Mouse (Mus musculus) embryonic fibroblast, embryonic 13.5 days (primary cell): ENCODE data around the gene Gna14. TPM values are rescaled to one million over a fixed set of nuclear protein-coding genes. Genes with fewer than 3 reads are reported as not detected.

Experiments
- H3K27ac ChIP-seq: 2 replicates; pipeline ENCODE4 v1.5.1; 2012; ENCODE audit warnings: low read length, control low read depth, inconsistent platforms; ENCODE audit not compliant: insufficient read depth
- H3K4me1 ChIP-seq: 2 replicates; pipeline ENCODE4 v1.6.1; 2011; ENCODE audit warnings: low read length; ENCODE audit not compliant: control insufficient read depth, insufficient read depth
- H3K4me3 ChIP-seq: 2 replicates; pipeline ENCODE4 v1.5.1; 2011; ENCODE audit warnings: mild to moderate bottlenecking, control low read depth, low read length; ENCODE audit not compliant: insufficient read depth
- CTCF ChIP-seq: IDR thresholded peaks from 2 replicates; pipeline ENCODE4 v1.5.1; 2011; ENCODE audit warnings: mild to moderate bottlenecking, control low read depth, low read length, moderate library complexity, borderline replicate concordance; ENCODE audit not compliant: insufficient read depth
- POLR2A ChIP-seq: IDR thresholded peaks from 2 replicates; pipeline ENCODE4 v1.6.1; 2011; ENCODE audit warnings: low read depth, mild to moderate bottlenecking, control low read depth, low read length, moderate library complexity
- polyA plus RNA-seq: library from polyadenylated mRNA; stranded (reverse); fragments of >200 nt; gene quantifications from 2 replicates; pipeline ENCODE4 v1.2.4, GENCODE M21; 2011; ENCODE audit warnings: low read depth; ENCODE audit not compliant: missing spikeins, insufficient read length

Gna14 gene
- polyA plus RNA-seq, 1 experiment: 1.4 TPM

DNA sequence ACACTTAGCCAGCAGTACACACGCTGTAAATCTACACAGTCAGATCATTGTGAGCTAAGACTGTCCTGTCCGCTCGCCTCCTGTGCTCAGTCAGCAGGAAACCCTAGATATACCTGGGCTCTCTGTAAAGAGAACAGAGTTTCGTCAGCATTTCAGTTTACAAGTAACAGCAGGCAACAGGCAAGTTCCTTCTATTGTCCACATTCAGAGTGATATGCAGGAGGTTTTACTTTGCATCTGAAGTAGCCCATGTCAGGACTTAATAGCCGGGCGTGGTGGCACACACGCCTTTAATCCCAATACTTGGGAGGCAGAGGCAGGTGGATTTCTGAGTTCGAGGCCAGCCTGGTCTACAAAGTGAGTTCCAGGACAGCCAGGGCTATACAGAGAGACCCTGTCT lies 166.5 kb downstream of the Gna14 start:
- H3K4me3 ChIP-seq: no peak overlapping the region
- no peak overlapping the region for H3K27ac ChIP-seq
- H3K4me1 ChIP-seq: no peaks in the 10 kb centered on the region
- no peak for TF ChIP-seq POLR2A
- TF ChIP-seq CTCF: no peak

DNA sequence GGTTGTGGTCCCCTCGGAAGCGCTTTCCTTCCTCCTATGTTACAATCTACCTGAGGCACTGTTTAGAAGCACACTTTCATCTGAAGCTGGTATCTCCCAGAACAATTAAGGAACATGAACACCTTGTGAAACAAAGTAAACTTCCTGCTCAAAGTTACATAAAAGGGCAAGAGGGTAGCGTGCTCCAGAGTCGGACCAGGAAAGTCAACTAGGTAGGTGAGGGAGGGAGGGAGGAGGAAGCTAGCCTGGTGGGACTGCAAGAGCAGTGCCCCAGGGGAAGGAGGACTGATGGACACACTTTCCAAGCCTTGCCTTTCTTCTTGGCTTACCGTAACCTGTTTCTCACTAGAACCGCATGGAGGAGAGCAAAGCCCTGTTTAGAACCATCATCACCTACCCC lies 172.1 kb downstream of the Gna14 start:
- no peak for TF ChIP-seq POLR2A
- no peak for TF ChIP-seq CTCF
- no peak overlapping the region for H3K27ac ChIP-seq
- H3K4me3 ChIP-seq: no peak overlapping the region
- no peaks in the 10 kb centered on the region for H3K4me1 ChIP-seq

DNA sequence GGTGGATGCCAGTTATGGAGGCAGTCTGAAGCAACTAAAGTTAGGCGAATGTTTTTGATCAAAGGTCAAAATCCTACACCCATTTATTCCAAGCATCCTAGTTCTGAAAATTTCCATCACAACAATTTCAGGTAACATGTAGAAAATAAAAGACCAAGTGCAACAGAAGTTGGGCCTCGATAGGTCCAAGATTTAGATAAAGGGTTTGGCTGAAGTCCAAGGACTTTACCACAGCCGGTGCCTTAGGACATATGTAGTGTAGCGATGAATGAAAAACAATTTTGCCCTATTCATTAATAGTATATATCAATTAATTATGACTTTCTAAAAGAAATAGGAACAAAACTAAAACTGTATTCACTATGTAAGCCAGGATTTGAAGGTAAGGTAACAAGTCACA lies 187.6 kb downstream of the Gna14 start:
- H3K27ac ChIP-seq: no peak overlapping the region
- H3K4me1 ChIP-seq: no peaks in the 10 kb centered on the region
- TF ChIP-seq POLR2A: no peak
- TF ChIP-seq CTCF: no peak
- H3K4me3 ChIP-seq: no peak overlapping the region

DNA sequence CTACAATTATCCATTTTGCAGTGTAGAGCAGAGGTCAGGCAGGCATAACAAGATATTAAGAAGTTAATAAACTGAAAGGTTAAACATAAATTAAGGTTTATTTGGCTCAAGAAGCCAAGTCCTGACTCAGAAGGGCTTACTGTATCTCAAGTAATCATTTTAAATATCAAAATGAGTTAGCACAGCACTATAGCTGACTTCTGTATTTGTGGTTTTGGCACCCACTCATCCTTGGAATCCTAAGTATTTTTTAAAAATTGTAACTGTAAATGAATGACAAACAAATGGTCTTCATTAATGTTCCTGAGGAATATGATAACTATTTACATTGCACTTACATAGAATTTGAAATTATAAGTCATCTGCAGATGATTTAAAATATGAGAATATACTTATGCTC lies 189.4 kb downstream of the Gna14 start:
- TF ChIP-seq CTCF (no peak), POLR2A (no peak)
- H3K4me3 ChIP-seq: no peak overlapping the region
- no peaks in the 10 kb centered on the region for H3K4me1 ChIP-seq
- no peak overlapping the region for H3K27ac ChIP-seq

DNA sequence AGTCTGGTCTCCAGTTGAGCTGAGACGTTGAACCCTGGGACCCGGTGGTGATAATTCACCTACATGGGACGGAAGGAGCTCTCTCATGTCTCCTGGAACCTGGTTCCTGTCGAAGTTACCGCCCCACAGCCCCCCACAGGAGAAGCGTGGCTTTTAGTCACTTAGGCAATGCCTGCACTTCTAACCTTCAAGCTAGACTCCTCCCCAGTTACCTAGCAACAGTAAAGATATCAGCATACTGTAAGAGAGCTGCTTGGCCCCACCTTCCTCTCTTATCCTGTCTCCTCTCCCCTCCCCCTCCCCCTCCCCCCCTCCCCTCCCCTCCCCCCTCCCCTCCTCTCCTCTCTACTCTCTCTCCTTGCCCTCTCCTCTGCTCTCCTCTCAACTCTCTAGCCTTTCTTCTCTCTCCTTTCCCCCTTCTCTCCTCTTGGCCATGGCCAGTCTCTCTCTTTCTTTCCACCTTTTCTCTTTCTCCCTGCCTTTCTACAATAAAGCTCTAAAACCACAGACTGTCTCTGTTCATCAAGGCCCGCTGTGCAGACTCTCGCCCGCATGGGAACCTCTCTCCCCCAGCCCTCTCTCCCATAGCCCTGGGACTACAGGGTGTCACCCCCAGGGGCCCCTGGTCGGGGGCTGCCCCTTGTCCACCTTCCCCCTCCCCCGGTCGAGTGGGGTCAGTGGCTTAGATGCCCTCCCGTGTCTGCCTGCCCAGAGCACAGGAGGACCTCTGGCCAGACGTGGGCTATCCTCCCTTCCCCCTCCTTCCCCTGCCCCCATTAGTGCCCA lies 190.2 kb downstream of the Gna14 start:
- no peak overlapping the region for H3K27ac ChIP-seq
- no peaks in the 10 kb centered on the region for H3K4me1 ChIP-seq
- no peak for TF ChIP-seq CTCF
- no peak for TF ChIP-seq POLR2A
- H3K4me3 ChIP-seq: no peak overlapping the region
